Mouse (Mus musculus) thymus, postnatal 4 days (tissue): ENCODE measurements around the gene Ttc9b.
"Not testable (repeated sequence)": the region's sequence is repeated elsewhere in the genome, so short reads cannot be mapped to it uniquely, and the experiment has no call there.

Experiments used
- DNase-seq: peaks from one replicate; pipeline ENCODE4 v3.0.0; 2021

Gene Ttc9b

GRCm38 (mm10) chr7:27653681-27654437 is at the start of gene Ttc9b:
TSS of gene Ttc9b (plus strand) at chr7:27653915.
- DNase-seq, result peak; percentile 85

DNA sequence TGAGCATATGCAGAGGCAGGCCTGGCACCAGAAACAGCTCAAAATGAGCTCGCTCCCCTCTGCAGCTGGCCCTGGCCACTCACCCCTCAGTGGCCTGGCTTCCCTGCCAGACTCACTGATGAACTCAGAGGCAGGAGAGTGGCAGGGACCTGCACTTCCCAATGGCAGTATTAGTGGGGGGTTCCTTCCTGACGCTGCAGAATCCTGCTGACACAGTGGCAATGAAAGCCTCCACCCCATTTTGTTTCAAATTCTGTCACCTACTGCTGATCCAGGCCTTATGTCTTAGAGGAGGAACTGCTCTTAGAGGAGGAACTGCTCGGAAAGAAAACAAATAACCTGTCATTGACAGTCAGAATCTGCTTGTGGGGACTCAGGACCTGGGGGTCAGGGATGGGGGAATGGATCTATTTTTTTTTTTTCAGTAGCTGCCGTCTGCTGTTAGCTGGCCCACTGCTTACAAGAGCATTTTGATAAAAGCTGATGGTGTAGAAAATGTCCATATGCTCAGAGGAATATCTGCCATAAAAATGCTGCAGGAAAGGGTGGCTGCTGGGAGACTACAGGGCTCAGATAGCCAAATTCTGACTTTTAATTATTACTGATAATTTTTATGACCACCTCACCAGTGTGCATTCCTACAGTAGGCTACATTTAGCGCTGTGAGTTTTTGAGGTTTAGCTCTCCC is 48.9 kb upstream of the Ttc9b start:
- DNase-seq, result no peak

DNA sequence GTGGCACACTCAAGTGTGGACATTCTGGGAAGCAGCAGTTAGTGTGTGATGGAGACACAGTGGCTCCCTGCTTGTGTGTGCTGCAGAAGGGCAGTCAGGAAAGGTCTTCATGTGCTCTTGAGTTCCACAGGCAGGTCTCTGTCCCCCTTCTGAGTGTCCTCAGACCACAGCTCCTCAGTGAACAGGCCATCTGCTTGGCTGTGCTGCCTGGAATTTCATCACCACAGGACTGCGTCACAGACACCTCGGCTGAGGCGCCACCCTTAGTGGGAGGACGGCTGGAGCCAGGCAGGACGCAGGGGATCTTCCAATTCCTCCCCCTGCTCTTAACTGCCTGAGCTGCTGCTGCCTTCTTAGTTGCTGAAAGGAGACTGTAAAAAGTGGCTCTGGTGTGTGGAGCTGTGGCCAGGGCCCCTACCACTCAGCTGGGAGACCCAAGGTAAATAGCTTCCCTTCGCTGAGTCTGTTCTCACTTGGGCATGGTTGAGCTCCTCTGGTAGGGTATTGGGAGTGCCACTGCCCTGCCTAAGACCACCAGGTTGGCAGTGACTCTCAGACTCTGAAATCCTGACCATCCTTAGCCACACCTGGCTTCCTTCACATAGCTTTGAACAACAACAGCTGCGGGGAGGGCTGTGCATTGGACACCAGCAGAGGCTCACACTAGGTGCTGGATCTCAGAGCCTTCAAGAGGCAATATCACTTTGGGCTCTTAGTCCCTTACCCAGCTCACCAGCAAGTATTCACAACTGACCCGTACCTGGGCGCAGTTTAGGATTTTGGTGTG is 48.0 kb upstream of the Ttc9b start:
- no peak for DNase-seq

GRCm38 (mm10) chr7:27606481-27607254 is 47.0 kb upstream of the Ttc9b start:
- no peak for DNase-seq

DNA sequence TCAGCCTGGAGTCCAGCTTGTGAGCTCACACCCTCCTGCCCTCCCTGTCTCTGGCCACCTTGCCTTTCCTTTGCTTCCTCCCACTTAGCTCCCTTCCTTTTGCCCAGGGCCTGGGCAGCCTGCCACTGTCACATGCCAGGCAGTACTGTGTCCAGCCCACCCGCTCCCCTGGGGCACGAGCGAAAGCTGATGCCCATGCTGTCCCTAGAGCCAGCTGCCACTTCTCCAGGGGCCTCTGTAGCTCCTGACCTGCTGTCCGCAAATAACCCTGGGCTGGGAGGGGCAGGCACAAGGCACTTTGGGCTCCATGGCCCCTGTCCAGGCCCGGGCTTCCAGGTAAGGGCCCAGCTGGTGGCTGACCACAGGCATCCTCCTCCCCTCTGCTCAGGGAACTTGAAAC is 46.1 kb upstream of the Ttc9b start:
- no peak for DNase-seq

DNA sequence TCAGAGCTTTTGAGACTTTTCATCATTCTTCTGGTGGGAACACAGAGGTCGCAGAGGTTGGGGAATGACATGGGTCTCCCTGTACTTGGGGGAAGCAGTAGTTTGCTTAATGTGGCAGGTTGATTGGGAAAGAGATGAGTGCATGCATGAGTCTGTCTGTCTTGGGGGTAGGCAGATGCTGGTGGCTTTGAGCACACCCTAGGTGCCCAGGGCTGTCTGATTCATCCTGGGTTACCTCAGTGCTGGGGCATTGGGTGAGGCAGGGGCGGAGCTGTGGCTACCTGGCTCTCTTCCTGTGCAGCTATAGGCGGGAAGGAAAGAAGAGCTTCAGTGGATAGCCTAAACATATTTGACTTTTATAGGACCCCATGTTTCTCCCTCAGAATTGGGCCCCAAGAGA is 45.6 kb upstream of the Ttc9b start:
- no peak for DNase-seq

DNA sequence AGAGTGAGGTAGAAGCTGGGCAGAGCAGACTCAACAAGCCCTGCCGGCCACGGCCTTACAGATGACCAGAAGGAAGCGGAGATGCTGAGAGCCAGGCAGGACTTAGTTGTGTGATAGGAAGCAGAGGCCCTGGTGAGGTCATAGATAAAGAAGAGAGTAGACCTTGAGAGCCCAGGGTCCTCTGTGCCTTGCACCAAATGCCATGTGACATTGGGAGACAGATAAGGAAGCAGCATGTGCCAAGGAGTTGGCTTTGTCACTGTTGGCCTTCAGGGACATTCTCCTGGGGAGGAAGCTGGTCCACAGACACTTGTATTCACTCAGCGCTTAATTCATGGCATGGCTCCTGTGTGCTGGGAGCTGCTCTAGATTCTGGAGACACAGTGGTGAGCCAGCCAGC is 44.4 kb upstream of the Ttc9b start:
- DNase-seq, result no peak

GRCm38 (mm10) chr7:27609688-27610087 is 44.0 kb upstream of the Ttc9b start:
- DNase-seq, result peak; percentile 31

DNA sequence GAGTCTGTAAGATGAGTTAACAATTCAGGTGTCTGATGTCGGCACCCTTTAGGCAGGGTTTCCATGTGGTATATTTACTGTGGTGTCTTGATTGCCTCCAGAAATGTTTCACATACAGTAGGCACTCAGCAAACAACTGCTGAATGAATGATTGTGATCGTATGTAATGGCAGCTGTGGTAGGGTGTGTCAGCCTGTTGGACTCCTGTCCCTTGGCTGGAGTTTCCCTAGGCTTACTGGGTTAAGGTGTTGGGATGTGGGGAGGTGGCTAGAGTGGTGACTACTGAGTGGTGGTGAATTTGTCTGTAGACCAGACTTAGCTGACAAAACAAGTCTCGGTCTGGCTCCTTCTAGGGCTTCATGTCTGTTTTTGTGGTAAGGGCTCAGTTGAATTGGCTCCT is 43.3 kb upstream of the Ttc9b start:
- DNase-seq, result no peak

DNA sequence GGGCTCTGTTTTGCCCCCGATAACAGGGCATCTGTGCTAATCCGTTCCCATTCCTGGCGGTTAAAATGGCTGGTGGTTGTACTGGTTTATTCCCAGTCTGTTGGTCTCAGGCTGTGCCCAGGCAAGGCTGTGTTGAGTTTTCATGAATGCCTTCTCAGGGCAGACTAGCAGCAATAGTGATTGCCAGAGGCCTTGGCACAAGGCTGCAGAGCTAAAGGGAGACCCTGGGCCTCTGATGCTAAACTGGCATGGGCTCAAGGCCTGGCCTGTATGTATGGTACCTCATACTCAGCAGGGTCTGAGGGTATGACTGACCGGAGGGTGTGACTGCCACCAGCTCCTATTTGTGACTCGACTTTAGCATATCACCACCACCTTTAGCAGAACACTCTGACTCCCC is 42.8 kb upstream of the Ttc9b start:
- DNase-seq, result no peak

GRCm38 (mm10) chr7:27612940-27613339 is 40.8 kb upstream of the Ttc9b start:
- DNase-seq, result no peak

DNA sequence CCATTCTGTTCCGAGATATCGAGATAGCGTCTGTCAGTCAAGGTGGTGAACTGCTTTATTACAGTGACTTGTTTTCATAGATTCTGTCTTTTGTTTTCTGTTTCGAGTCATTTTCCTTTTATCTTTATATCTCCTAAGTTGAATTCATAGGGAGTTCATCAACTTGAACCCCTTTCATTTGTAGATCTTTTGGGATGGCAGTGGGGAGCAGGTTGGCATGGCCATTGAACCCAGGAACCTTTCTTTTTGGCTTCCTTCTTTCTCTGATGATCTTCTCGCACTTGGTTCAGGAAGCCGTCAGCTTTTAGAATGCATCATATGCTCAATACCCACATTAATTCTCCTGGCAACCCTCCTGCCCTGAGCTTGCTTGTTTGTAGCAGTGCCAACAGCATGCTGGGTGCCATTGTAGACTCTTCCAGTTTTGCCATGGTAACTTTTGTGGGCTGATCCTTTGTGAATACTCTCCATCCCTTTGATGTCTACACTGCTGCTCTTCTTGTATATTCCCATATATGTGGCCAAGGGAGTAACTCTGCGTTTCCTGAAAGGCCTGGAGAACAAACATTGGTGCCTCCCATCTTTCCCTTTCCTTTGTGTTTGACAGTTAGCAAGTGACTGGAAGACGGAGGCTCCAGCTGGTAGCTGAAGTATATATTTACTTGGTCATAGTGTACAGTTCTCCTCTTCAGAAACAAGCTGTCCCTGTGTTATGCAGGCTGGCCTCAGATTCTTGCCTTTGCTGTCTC is 39.8 kb upstream of the Ttc9b start:
- DNase-seq, result no peak

GRCm38 (mm10) chr7:27621028-27621427 is 32.7 kb upstream of the Ttc9b start:
- DNase-seq, result no peak

DNA sequence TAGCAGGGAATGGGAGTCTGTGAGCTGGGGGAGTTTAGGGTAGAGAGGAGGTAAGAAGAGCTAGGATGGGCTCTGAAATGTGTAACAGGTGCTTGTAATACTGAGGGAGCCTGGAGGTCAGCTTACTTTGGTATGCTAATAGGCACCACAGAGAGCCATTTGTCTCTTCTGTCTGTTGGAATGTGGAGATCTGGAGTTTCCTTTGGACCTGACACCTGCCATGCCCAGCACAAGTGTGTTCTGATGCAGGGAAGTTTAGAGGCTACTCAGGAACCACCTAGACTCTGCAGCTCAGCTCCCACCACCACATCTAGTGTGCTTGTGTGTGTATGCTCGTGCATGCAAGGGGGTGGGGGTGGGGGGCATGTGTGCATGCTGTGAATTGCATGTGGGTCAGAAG is 31.5 kb upstream of the Ttc9b start:
- no peak for DNase-seq

- DNase-seq, result no peak
Observed at GRCm38 (mm10) chr7:27624967-27625366, 28.7 kb upstream of the Ttc9b start.

- no peak for DNase-seq
Observed at GRCm38 (mm10) chr7:27627707-27628106, 26.0 kb upstream of the Ttc9b start.

GRCm38 (mm10) chr7:27628190-27628589 is 25.5 kb upstream of the Ttc9b start:
- DNase-seq, result no peak

GRCm38 (mm10) chr7:27628816-27629215 is 24.9 kb upstream of the Ttc9b start:
- not testable (repeated sequence) for DNase-seq

- no peak for DNase-seq
Observed at GRCm38 (mm10) chr7:27631439-27631838, 22.3 kb upstream of the Ttc9b start.

GRCm38 (mm10) chr7:27633166-27633565 is 20.5 kb upstream of the Ttc9b start:
- no peak for DNase-seq

GRCm38 (mm10) chr7:27634691-27635090 is 19.0 kb upstream of the Ttc9b start:
- DNase-seq, result no peak

GRCm38 (mm10) chr7:27635094-27635493 is 18.6 kb upstream of the Ttc9b start:
- not testable (repeated sequence) for DNase-seq
